Mouse (Mus musculus): Measurements from ENCODE around the gene Arhgap45.

The Arhgap45 gene

GRCm38 (mm10) chr10:80017361-80017760 lies 908 bp downstream of the Arhgap45 start:
- no peak for DNase-seq

DNA sequence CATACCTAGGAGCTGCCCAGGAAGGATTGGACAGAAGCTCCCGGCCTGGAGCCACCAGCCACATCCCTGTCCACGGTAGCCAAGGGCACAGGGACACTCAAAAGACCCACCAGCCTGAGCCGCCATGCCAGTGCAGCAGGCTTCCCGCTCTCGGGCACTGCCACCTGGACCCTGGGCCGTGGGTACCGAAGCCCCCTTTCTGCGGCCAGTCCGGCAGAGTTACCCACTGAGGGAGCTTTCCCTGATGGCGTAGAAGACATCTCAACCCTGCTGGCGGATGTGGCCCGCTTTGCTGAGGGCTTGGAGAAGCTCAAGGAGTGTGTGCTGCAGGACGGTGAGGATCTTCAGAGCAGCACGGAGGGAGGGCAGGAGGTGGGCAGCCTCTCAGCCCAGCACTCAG lies 1.3 kb downstream of the Arhgap45 start:
- no peak for DNase-seq

GRCm38 (mm10) chr10:80018739-80019297 lies 2.4 kb downstream of the Arhgap45 start:
- no peak for DNase-seq

DNA sequence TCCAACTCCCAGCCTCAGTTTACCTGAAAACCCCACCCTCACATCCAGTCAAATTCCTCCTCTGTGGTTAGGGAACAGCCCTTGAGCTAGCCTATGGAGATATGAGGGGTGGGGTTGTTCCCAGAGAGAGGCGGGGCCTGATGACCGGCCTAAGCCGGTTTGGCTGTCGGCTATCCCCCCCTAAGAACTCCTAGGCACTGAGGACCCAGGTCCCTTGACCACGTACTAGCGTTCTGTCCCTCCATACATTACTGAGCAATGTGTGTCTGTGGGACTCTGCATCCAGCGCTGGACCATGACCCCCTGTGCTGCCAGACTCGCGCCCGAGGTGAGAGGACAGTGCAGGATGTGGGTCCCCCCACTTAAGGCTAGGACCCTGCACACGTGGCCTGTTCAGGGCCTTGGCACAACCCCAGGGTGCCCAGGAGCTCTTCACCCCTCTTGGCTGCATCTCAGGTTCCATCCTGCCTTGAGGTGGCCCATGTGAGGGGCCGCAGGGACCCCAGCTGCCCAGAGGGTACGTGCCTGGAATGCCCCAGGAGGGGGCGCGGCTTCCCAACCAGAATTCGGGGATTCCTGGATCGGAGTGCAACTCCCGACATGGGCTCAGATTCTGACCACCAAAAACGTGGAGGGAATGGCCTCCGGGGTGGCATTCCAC lies 3.1 kb downstream of the Arhgap45 start:
- DNase-seq = no peak

DNA sequence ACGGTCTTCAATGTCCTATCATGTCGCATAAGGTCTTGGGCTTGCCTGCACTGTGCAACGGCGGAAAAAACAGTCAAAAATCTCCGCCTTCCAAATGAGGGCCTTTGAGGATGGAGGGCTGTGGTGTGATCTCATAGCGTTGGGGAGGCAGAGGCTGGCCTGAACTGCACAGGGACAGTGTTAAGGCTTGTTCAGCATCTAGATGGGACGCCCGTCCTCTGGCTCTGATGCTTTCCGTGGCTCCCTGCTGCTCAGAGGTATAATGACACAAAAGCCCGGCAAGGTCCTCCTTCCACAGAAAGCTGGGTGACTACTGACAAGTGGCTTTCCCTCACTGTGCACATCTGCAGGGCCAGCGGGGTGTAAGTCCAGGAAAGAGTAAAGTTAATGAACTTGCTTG lies 3.7 kb downstream of the Arhgap45 start:
- no peak for DNase-seq

- DNase-seq = no peak
These were observed 4.3 kb downstream of the Arhgap45 start for GRCm38 (mm10) chr10:80020603-80021319.

DNA sequence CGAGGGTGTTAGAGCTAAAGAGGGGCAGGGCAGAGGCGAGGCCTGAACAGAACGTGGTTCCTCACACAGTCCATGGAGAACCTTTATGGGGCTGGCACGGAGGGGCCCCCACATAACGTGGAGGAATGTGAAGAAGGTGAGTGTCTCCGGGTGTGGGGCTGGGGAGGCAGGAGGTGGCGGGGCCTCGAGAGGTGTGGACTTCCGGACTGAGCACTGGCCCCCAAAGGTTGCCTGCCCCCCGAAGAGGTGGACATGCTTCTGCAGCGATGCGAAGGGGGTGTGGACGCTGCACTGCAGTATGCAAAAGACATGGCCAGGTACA lies 4.8 kb downstream of the Arhgap45 start:
- DNase-seq = no peak

GRCm38 (mm10) chr10:80022164-80022563 lies 5.7 kb downstream of the Arhgap45 start:
- DNase-seq = no peak

- no peak for DNase-seq
These were observed 6.4 kb downstream of the Arhgap45 start for GRCm38 (mm10) chr10:80022806-80023205.

GRCm38 (mm10) chr10:80023758-80024157 lies 7.3 kb downstream of the Arhgap45 start:
- DNase-seq = no peak

DNA sequence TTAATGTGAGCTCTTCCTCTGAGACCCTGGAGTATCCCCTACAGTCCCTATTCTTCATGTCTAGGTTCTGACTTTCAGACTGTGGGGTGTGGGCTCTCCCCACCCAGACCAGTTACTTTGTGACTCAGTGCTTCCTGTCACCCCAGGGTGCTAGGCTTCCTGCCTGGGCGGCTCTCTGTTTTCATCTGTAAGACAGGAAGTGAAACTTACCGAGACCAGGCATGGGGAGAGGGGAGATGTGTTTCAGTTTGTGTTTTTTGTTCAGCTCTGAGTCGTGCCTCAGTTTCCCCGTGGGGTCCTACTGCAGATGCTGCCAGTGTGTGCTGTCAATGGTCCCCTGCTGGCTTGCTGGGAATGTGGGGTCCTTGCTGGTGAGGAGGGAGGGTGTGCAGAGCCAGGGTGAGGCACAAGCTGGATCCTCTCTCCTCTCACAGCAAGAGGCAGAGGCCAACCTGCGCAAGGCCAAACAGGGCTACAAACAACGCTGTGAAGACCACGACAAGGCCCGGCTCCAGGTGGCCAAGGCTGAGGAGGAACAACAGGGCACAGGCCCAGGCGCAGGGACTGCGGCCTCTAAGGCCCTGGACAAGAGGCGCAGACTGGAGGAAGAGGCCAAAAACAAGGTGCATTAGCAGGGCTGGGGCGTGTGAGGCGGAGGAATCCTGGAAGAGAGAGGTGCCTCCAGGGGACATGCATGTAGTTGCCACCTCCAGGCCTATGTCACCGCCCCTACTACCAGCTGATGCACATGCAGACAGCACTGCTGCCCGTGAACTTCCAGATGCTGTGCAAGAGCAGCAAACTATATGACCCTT lies 8.0 kb downstream of the Arhgap45 start:
- DNase-seq = no peak

DNA sequence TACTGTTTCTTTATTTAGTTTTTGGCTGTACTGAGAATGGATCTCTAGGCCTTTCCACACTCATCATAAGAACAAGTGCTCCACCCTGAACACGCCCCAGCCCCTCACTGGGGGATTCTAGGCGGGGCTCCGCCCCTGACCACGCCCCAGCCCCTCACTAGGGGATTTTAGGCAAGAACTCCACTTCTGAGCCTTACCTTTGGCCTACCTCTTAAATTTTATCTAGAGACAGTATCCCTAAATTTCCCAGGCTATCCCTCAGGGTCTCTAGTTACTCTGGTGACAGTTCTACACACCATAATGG lies 8.5 kb downstream of the Arhgap45 start:
- DNase-seq = no peak

GRCm38 (mm10) chr10:80025463-80025862 lies 9.0 kb downstream of the Arhgap45 start:
- no peak for DNase-seq

DNA sequence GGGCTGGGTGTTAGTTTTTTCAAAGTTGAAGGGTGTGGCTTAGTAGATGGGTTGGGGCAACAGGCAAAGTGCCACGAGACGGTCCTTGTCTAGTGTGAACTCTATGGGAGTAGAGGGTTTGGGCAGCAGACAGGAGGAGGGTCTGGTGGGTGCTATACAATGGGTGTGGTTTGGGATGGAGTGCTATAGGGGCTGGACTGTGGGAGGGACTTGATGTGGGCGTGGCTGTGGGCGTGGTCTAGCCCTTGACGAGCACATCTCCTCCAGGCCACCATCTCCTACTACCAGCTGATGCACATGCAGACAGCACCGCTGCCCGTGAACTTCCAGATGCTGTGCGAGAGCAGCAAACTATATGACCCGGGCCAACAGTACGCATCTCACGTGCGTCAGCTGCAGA lies 9.4 kb downstream of the Arhgap45 start:
- DNase-seq = no peak

GRCm38 (mm10) chr10:80027681-80028520 lies 11.4 kb downstream of the Arhgap45 start:
- no peak for DNase-seq

GRCm38 (mm10) chr10:80028521-80028846 lies 12.0 kb downstream of the Arhgap45 start:
- no peak for DNase-seq

- DNase-seq = no peak
These were observed 13.7 kb downstream of the Arhgap45 start for GRCm38 (mm10) chr10:80030191-80030590.

GRCm38 (mm10) chr10:80030736-80031135 lies 14.3 kb downstream of the Arhgap45 start:
- no peak for DNase-seq

- no peak for DNase-seq
These were observed 16.5 kb downstream of the Arhgap45 start for GRCm38 (mm10) chr10:80032799-80033480.

DNA sequence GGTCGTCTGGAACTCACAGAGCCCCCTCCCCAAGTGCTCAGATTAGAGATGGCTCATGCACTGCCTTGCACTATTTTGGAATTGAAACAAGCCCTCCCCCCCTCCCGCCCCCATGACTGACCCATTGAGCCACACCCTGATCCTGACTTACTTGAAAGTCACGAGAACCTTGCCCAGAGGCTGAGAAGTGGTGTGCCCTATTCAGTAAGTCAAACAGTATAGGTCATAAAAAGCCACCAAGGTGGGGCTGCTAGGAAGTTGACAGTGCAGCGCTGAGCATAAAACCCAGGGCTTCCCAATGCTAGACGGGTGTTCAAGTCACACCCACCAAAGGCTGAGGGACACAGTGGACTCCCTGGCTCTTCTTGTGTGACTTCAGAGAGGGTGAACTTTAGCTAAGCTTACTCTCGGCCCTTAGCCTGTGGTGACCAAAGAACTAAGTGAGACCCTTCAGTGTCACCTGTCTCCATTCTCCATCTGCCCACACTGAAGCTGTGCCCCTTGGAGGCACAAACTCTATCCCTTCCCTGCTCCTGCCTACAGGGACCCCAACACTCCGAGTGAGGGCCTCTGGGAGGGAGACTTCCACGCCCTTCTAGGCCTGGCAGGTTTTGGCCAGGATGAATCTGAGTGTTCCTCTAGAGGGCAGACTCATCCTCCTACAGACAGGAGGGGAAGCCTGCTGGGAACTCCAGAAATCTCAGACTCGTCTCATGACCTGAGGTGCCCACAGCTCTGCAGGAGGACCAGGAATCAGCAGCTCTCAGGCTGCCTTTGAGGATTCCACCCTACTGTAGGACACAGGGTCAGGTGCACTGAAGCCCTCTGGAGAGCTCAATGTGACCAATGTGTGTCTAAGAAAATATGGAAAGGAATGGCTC lies 17.3 kb downstream of the Arhgap45 start:
- DNase-seq = peak; percentile 56 to 63

DNA sequence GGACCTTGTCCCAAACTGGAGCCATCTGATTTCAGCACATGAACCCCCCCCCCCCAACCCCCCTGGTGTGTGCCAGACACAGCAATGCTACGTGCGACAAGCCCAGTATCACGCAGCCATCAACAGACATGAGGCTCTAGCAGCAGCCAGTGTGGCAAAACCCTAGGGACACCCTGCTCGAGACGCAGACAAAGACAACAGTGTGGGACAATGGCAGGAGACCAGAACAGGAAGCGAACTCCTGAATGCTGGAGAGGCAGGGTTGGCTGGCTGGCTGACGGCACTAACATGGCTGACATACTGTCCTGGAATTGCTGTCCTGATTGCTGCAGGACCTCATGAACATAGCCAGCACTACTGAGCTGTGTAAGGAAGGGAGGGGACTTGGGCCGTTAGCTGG lies 18.7 kb downstream of the Arhgap45 start:
- no peak for DNase-seq
